Mouse (Mus musculus): ENCODE data around the gene Phactr4.

GRCm38 (mm10) chr4:132315711-132316110, 106.6 kb downstream of the Phactr4 start:
- no peak for TF ChIP-seq CTCF (IDR thresholded peaks at IDR 0.05; ENCODE audit: low read depth, low read length)
- TF ChIP-seq POLR2A (IDR thresholded peaks at IDR 0.05; ENCODE audit: extremely low read depth, insufficient read depth, low read length) = no peak

Measured in liver, adult 2 months (tissue).